Mouse (Mus musculus) olfactory bulb, adult 2 months (tissue): Measurements from ENCODE around the gene Gipc2.

Experiments used
- CTCF ChIP-seq: fragments of 200-500 bp; IDR thresholded peaks from 2 replicates; pipeline ENCODE4 v1.5.1; 2012; ENCODE audit warnings: low read depth, mild to moderate bottlenecking, low read length, moderate library complexity; ENCODE audit not compliant: insufficient read depth
- POLR2A ChIP-seq: fragments of 200-500 bp; IDR thresholded peaks from 2 replicates; pipeline ENCODE4 v1.6.1; 2012; ENCODE audit warnings: mild to moderate bottlenecking, low read depth, low read length, moderate library complexity; ENCODE audit not compliant: insufficient read depth

DNA sequence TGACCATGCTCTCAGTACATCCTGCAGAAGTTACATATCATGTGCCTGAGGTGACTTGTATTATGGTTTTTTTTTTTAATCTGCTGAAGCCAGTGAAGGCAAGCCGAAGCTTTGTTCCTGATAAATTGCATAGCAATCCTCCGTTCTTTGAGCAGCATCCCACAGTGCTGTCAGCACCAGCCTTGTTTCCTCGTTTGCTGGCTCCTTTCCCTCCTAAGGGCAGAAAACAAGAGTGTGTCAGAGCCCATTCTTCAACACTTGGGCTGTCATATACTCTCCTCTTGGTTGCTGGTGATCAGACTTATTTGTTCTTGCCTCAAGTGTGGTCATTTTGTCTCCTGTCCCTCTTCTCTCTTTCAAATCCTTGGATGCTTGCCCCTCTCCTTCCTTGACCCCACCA lies 103.2 kb downstream of the Gipc2 start:
- no peak for TF ChIP-seq CTCF
- no peak for TF ChIP-seq POLR2A
